Mouse (Mus musculus) gastrocnemius, postnatal 10 days (tissue): ENCODE measurements at regions not wholly inside any gene's neighbourhood (a gene's known extent, or its start where the extent isn't known, plus 50 kb on each side); places are given as distances from the start of the nearest gene placed in this dataset.

ENCODE experiments used
- DNase-seq: peaks from one replicate; pipeline ENCODE4 v3.0.0; 2021; ENCODE audit warnings: mixed read lengths

DNA sequence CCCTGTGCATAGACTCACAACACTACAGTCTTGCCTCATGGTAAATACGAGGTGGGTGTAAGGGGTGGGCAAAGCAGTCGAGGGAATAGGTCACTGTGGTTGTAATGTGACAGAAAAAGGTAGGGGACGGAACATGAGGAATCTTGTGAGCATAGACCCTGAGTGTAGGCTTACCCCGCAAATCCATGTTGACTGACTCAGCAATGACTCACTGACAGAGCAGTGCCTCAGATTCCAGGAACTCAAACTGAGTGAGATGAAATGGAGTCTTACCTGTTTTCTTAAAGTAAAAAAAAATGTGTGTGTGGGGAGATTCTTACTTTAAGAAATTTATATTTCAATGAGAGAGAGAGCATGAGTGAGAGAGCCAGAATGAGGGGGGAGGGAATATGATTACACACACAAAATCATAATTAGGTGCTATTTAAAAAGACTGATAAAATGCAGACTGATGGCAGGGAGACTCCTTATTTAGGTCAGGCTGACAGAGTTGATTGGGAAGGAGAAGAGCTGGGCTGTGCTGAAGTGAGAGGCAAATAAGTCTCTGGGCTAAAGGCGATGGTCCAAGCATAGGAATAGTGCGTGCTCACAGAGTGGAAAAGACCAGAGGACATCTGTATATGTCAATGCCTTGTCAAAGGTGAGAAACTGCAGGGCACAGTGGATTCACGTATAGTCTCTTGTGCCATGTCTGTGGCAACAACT lies 631.0 kb upstream of the Fam160b2 start:
- DNase-seq = no peak

DNA sequence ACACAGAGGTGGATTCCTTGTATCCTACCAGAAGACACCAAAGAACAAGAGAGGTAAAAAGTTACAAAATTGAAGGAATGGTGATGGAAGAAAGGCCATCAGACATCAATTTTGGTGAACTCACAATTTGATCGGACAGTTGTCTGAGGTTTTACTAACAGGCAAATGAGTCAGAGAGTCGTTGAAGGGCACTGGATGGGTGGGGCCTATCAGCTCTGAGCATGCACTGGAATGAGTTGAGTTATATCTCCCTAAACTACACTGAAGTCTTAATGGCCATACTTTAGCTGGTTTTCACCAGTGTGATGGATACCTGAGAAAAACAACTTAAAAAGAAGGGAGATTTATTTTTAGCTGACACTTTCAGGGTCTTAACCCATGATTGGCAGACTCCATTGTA lies 630.3 kb upstream of the Fam160b2 start:
- no peak for DNase-seq

DNA sequence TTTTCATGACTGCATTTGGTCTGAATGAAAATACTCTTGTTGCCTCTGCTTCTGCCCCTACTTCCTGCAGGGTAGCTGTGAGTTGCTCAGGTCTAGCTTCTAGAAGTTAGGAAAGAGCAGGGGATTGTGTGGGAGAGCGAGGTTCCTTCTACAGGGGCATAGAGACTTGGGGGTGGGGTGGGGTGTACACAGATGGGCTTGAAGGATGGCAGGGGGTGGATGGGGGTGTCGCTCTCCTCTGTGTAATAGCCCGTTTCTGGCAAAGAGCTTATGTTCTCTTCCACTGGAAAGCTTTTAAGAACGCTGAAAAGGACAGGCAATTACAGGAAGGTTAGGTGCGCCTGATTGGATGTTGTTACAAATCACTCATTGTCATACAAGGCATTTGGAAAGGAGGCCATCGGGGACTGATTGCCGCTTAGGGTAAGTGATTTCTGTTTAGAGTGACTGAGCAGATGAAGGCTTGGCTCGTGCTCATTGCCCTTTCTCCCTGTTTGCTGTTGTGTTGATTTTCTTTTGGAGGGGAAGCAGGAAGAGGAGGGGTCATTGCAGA lies 629.3 kb upstream of the Fam160b2 start:
- no peak for DNase-seq

DNA sequence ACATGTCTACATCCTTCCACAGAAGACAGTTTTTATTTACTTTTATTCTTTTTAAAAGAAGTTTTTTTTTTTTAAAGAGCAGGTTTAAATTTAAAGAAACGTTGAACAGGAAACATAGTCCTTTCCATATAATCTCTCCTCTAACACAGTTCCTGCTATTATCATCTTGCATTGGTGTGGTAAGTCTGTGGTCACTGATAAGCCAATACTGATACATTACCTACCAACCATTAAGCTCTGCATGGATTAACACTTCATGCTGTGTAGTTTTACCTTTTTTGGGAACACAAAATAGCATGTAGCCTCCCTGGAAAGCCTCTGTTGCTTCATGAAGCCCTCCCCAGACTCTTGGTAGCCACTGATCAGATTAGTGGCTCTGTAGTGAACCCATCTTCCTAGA lies 617.4 kb upstream of the Fam160b2 start:
- no peak for DNase-seq

DNA sequence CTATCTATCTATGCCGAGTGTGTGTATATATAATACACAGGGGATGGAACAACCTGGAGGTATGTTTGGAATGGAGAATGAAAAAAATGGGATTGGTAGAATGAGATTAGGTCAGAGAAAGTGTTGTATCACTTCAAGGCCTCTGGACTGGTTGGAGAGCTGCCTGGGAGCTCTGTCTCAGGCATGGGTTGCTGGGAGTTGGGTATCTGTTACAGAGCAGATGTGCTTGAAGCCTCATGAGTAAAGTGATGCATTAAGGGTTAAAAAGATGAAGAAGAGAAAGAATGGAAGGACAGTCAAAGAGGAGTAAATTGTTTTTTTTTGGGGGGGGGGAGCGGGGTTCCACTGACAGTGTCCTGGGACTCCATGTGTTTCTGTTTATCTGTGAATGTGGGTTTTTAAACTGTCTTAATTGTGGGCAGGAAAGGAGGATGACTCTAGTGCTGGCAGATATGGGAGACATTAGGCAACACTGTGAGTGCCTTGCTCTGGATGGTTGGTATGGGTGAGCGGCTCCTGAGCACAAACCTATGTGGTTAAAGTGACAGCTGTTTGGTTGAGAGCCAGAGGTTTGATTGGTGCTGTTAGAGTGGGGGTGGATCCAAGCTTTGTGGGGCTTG lies 611.8 kb upstream of the Fam160b2 start:
- no peak for DNase-seq

DNA sequence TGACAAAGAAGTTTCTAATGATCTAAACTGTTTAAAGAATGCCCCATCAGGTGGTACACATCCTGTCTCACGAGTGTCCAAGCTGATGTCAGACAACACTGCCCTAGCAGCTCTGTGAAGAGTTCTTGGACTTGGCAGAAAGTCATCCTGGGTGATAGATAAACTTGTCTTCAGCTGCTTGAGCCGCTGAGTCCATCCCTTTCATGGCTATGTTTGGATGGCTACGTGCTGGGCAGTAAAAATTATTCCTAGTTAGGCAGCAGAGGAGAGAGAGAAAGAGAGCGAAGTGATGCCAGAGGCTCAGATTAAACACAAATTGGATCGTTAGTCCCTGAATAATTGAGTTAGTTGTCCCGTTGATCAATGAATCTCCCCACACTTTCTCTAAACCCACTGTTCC lies 603.8 kb upstream of the Fam160b2 start:
- DNase-seq = no peak

DNA sequence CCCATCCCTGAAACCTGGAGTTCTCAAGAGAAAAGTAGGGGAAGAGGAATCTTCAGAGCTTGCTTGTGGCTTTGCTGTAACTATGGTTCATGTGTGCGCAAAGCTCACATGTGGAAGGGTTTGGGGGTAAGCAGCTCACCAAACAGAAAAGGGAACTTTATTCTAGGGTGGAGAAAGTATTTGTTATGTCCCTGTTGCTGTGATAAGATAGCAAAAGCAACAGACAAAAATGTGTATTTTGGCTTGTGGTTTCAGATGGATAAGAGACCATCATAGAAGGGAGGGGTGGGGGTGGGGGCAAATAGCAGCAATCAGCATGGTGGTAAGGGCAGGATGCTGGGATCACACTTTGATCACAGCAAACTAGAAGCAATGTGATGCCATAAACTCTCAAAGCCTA lies 601.3 kb upstream of the Fam160b2 start:
- no peak for DNase-seq

DNA sequence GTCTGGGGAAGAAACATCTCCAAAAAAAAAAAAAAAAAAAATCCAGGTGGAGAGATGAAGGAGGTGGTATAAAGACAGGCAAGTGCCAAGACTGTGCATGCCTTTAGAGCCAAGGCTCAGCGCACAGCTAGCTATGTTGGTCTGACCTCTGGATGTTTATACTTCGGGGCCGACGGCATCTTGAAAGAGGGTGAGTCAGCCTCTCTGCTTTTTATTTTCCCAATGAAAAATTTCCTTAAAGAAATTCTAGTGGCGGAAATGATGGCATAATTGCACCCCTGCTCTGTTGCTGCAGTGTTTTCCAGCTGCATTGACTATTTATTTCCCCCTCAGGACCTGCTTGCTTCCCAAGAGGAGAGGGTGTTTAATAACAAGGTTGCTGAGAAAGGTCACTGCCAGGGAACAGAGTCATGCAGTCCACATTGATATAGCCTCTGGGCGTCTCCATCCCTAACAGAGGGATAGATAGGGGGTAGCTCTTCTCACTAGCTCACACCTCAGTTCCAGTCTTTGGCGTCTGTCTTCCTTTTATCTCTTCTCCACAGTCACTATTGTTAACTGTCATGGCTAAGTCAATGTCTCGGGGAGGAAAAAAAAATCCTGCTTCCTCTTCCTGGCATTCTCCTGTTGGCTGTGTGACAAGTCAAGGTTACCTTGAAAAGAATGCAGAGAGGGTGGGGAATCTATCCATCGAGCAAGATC lies 599.7 kb upstream of the Fam160b2 start:
- DNase-seq = no peak

DNA sequence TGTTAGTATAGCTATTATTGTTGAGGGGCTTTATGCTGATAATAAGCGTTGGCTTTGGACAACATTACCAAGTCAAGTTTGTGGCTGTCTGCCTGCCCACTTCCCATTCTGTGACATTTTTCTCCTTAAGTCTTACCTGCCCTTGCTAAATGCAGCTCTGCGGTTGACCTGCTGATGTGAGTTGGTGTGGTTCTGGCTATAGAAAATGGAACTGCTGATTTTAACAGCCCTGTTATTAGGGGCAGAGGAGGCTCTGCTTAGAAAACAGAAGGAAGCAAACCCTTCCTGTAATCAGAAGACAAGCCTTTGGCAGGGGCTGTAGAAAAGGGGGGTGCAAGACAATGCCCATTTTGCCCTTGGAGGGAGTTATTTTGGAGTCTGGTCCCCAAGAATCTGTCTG lies 594.6 kb upstream of the Fam160b2 start:
- no peak for DNase-seq

DNA sequence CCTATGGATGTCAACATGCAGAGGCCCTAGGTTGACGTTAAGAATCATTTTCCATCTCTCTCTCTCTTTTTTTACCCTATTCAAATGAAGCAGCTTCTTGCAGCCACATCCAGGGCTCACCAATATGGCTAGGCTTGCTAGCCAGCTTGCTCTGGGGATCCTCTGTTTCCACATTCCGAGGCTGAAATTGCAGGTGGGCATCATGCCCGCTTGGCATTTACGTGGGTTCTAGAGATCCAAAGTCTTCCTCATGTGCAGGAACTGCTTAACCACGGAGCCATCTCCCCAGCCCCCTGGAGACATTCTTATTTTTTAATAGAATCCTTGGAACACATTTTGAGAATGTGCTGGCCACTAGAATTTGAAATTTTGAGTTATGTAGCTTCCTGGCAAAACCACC lies 592.9 kb upstream of the Fam160b2 start:
- no peak for DNase-seq

DNA sequence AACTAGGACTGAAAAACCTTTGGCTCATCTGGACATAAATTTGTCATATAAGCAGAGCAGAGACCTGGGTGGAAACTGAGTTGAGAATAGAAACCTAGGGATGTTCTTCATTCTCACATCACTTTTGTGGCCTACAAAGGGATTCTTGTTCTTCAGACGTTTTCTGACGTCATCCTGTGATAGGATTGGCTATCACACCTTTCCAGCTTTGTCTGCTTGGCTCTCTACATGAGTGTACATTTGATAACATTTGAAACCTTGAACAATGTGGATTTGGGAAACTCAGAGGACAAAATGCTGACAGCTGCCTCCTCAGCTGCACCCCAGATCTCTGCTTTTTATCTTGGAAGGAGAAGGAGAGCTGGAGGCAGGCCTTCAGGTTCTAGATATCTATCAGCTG lies 589.7 kb upstream of the Fam160b2 start:
- DNase-seq = no peak

DNA sequence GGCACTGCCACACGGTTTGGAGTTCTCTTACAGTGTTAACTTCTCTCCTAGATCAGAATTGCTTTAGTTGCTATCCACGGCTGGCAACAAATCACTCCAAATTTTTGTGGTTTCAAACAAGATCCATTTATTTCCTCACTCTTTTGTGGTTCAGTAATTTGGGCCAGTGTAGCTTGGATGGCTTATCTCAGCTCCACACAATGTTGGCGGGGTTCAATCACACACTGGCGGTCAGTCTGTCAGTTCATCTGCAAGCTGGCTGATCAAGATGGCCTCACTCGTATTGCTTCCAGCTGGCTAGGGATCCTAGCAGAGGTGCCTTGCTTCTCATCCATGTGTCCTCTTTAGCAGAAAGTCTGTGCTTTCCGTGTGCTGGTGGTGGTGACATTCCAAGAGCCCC lies 577.7 kb upstream of the Fam160b2 start:
- no peak for DNase-seq

DNA sequence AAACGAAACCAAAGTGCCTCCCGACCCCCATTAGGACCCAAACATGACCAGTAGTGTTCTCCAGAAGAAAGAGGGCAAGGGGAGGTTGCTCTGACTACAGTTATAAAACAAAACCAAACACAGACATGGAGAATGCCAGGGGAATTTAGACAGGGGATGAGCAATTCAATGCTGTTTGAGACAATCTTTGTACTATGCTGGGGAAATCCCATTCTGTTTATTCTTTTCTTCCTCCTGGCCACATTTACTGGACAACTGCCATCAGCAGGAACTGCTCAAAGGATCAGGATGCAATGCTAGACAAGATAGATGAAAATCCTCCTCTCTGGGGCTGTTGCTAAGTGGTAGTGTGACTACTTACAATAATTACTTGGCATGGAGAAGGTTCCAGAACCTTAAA lies 574.5 kb upstream of the Fam160b2 start:
- DNase-seq = no peak

DNA sequence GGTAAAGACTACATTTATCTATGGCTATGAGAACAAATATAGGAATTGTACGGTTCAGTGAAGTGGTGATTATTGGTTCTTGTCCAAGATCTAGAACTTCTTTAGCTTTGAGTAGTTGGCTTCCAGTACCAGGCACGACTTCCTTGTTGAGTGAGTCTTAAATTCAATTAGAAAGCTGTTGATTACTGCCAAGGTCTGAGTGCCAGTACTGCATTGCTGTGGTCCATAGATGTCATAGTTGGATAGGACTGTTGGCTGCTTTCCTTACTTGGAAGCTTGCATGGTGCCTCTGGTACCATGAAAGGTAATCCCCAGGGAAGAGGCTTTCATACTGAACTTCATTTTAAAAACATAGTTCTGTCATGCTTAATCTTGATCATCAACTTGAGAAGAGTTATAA lies 559.9 kb upstream of the Fam160b2 start:
- no peak for DNase-seq

DNA sequence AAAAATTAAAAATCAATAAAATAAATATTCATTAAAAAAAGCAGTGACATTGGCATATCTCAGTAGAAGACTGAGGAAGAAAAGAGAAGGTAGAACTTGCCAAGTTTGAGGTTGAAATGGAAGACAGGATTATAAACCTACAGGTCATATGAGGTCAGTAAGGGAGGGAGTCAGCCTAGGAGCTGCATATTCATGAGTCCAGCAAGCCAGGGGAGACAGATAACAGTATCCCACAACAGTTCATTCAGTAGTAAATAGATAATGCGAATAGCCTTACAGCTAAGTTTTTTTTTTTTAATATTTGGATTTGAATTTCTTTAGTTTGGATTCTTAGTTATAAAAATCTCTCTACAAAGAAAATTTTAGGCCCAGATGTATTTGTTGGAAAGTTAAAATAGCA lies 542.8 kb upstream of the Fam160b2 start:
- no peak for DNase-seq

DNA sequence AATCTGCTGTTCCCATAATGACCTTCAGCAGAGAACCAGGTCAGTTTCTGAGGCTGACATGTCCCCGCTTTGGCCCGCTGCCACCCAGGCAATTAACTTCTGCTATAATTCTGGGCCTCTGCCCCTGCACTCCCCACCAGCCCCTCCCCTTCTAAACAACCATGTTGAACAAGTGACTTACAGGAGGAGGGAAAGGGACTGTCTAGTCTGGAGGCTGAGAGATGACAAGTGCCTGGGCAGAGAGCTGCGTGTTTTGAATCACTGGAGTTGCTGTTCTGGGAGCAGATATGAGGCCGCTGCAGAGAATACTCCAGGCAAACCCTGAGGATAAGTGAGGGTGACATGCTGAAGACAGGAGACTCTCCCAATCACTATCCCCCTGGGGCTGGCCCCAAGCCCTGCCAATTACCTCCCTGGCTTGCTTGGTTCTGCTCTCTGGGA lies 530.2 kb upstream of the Fam160b2 start:
- no peak for DNase-seq

DNA sequence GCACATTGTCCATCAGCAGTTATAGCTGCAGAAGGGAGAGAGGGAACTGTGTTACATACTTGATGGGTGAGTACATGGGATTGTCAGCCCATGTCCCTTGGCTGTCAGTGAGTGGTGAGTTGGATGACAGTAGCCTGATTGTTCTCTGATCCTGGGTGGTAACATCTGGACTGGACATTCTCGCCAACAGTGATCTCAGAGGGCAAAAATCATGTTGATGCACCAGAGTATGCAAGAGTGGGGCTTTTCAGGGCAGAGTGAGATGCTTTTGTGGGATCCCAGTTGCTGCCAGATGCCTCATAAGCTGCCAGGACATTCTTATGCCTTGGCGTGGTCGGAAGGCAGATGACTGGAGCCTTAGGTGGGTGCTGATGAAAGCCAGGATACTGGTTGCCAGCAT lies 528.9 kb upstream of the Fam160b2 start:
- DNase-seq = peak; percentile 14

DNA sequence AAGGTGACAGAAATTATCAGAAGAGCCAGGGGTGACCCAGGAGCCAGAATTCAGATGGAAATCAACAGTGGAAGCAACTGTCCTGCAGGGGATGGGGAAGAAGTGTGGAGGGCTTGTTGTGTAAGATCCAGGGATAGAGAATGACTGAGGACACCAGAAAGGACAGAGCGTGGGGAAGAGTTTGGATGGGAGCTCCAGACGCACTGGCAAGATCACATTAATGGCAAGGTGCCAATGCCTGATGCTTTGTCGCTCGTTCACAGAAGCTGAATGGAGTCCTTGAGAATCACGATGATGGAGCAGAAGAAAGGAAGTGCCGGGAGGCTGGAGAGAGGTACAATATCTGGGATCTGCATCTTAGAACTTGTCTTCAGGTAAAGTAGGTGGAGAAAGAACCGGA lies 519.0 kb upstream of the Fam160b2 start:
- DNase-seq = peak; percentile 17

DNA sequence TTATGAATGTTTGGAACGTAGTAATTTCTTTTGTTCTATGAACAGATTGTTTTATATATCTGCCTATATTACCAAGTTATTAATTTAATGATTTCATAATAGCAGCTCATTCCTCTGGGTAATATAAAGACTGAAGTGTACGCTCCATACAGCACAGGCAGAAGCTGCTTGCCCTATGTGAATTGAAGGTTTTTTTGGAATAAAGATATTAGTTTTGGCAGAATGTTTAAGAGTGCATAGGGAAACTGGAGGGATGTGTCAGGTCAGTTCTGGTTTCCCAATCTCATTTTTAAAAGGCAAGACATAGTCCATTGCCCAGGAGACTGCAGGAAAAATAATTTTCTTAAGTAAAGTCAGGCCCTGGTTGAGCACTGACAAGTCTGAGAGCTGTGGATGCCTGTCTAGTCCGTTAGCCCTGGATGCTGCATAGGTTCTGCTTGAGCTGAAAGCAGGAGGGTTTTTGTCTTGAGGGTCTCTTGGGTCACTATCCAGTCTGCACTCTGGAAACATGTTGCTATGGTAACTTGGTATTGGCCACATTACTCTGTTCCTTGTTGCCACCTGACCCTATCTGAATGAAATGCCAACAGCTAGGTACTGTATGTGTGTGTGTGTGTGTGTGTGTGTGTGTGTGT lies 516.3 kb upstream of the Fam160b2 start:
- DNase-seq = no peak

DNA sequence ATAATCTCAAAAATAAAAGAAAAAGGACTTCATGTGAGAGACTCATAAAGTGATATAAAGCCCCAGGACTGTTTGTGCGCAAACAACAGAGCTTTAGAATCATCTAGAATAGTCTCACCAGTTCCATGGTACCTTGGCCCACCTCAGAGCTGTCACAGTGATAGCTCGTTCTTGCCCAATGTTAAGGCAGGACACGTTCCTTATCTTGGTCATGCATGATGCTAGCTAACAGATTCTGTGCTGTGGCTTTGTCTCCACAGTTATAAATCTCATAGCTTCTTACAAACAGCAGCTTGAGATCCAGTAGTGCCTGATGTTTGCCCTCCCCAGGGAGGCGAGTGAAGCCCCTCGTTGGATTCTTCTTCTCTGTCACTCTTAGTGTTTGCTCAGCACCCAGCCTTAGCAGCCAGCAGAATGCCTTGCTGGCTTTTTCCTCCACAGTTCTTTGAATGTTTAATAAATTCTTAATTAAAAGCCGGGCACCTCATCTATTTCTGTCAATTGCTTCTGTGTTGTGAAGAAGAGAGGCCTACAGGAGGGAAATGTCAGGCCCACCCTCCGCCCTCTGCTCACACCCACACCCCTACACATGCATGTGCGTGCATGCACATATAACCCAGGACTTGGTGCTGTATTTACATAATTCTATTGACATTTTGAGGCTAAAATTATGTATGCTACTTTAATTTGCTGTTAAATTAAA lies 515.6 kb upstream of the Fam160b2 start:
- no peak for DNase-seq

DNA sequence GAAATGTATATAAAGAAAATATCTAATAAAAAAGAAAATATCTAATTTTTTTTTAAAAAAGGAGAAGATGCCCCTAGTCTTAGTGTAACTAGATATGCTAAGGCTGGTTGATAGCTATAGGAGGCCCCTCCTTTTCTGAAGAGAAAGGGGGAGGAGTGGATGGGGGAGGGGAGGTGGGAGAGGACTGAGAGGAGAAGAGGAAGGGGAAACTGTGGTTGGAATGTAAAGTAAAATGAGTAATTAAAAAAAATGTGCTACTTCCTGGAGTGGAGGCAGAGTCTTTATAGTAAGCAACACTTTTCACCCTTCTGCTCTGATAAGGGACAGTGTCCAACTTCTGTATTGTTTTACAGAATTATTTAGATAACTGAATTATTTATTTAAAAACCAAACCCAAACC lies 513.6 kb upstream of the Fam160b2 start:
- DNase-seq = no peak

DNA sequence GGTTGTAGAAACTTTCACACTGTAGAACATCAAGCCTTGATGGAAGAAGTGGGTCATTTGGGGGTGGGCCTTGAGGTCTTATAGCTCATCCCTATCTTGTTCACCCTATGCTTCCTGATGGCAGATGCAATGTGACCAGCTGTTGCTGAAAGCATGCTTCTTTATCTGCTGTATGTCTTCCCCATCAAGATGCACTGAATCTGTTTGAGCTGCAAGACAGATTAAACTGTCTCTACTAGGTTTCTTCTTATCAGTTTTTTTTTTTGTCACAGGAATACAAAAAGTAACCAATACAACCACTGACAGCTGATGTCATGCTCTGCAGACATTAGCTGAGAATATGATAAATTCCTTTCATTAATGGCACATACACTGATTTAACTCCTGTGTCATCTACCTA lies 505.0 kb upstream of the Fam160b2 start:
- no peak for DNase-seq
